Mouse (Mus musculus) urinary bladder, postnatal 25 days (tissue): ENCODE data around the gene Gm17662.

ENCODE experiments used
- DNase-seq: peaks from one replicate; pipeline ENCODE4 v3.0.0; 2022; ENCODE audit warnings: low spot score

Gm17662 gene

DNA sequence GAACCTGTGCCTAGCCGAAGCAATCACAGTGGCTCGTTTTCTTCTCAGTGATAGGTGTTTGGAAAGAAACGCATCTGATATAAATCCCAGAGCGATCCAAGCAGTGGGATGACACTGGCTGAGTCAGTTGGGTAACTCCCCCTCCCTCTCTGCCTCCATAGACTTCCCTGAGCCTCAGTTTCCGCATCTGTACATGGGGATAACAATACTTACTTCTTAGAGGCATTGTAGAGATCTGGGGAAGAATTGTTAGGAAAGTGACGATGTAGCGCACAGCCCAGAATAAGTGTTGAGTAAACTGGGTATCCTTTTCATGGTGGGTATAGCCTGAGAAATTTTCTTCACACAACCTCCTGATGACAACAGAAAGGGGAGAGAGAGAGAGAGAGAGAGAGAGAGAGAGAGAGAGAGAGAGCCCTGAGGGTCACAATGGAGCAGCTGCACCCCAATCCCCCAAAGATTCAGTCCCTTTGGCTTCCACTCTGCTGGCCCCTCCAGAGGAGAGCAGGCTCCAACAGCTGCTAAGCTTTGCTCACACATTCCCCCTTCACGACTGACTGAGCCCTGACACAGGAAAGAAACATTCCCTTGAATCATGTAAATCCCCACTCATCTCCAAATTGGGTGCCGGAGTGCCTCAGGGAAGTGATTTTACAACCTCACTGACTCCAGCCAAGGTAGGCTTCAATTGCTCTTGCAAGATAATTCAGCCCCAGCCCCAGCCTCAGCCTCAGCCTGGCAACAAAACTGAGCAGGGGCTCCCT lies 31.6 kb downstream of the Gm17662 start:
- DNase-seq: no peak

DNA sequence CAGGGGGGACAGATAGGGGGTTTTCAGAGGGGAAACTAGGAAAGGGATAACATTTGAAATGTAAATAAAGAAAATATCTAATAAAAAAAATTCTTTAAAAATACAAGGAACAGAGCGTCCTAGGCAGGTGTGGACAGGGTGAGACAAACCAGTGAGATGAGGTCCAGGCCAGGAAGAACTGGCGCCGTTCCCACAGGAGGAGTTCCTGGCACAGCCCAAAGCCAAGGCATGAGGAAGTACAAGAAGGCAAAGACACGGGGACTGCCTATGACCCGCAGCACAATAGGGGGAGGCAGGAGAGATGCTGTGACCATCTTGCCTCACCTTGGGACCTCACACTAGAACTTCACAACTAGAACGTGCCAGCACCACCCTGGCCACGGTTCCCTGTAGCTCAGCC lies 34.6 kb downstream of the Gm17662 start:
- peak; percentile 30 for DNase-seq

- DNase-seq: no peak
Measured at GRCm38 (mm10) chr4:104893588-104893987, 36.5 kb downstream of the Gm17662 start.

GRCm38 (mm10) chr4:104894004-104894734 lies 37.0 kb downstream of the Gm17662 start:
- DNase-seq: peak; percentile 58

DNA sequence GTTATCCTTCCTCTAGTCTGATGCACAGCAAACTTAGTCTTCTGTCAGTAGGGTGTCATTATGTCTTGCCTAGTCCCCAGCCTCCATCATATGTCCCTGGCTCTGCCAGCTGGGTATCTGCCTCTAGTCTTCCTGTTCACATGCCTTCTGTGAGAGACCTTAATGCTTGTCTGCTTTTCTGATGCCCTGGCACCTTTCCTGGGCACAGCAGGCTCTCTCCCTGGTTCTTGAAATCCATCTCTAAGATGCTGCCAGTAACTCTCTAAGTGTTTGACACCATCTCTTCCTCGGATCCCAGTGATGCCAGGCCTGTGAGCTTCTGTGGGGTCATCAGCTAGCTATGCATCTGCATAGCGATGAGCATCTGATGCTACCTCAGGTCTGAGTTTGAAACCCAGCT lies 45.7 kb downstream of the Gm17662 start:
- no peak for DNase-seq

- DNase-seq: no peak
Measured at GRCm38 (mm10) chr4:104905049-104905448, 47.9 kb downstream of the Gm17662 start.
